Mouse (Mus musculus) left cerebral cortex, adult 2 months (tissue): ENCODE data around the gene Stk26. TPM values are rescaled to one million over a fixed set of nuclear protein-coding genes. Genes with fewer than 3 reads are reported as not detected.
A peak's percentile ranks its signal among the peaks of the same experiment; 100 is the strongest.

ENCODE experiments used
- DNase-seq, 2 experiments: peaks; one replicate each; pipeline ENCODE4 v3.0.0; 2021 to 2022; ENCODE audit warnings: low spot score in 2 of 2, mixed read lengths in 1 of 2; ENCODE audit errors: extremely low spot score in 1 of 2
- H3K27ac ChIP-seq: fragments of 200-600 bp; 2 replicates; pipeline ENCODE4 v1.8.1; 2022
- H3K4me3 ChIP-seq: fragments of 200-600 bp; 2 replicates; pipeline ENCODE4 v1.8.1; 2022
- CTCF ChIP-seq: fragments of 200-600 bp; IDR thresholded peaks from 2 replicates; pipeline ENCODE4 v1.8.1; 2022; ENCODE audit warnings: antibody characterized with exemption, mild to moderate bottlenecking, moderate library complexity
- intact Hi-C: fragments of 180-260 bp; cut with DNase I; formaldehyde crosslinking; loops from one replicate; pipeline ENCODE4 v1.15.1; 2025
- total RNA-seq, 2 experiments: library from RNA; stranded (reverse); gene quantifications; 2 replicates each; pipeline ENCODE4 v1.2.3; 2021

Gene Stk26
- total RNA-seq, 2 experiments from 2014 or later, result 3.4 to 4.0 TPM

- H3K27ac ChIP-seq, result no peak overlapping the region
- no peak overlapping the region for H3K4me3 ChIP-seq
- DNase-seq, result no peak
- no peak for TF ChIP-seq CTCF
- intact Hi-C loops, result no loop called here
Observed at GRCm38 (mm10) chrX:50850428-50851184, 9.8 kb downstream of the Stk26 start.

- intact Hi-C loops, result no loop called here
- H3K27ac ChIP-seq, result no peak overlapping the region
- TF ChIP-seq CTCF, result no peak
- no peak for DNase-seq
- no peak overlapping the region for H3K4me3 ChIP-seq
Observed at GRCm38 (mm10) chrX:50863771-50864170, 22.9 kb downstream of the Stk26 start.

- intact Hi-C loops, result no loop called here
- no peak for DNase-seq
- no peak for TF ChIP-seq CTCF
Observed at GRCm38 (mm10) chrX:50864734-50865133, 23.9 kb downstream of the Stk26 start.

GRCm38 (mm10) chrX:50874246-50875002 is 33.6 kb downstream of the Stk26 start:
- intact Hi-C loops, result no loop called here
- Histone ChIP-seq H3K4me3 (no peak overlapping the region), H3K27ac (no peak overlapping the region)
- TF ChIP-seq CTCF, result no peak
- no peak for DNase-seq

More at GRCm38 (mm10) chrX:50864734-50865133, 23.9 kb downstream of the Stk26 start:
- H3K4me3 ChIP-seq, result no peak overlapping the region
- H3K27ac ChIP-seq, result no peak overlapping the region

GRCm38 (mm10) chrX:50887999-50888398 is 47.2 kb downstream of the Stk26 start:
- Histone ChIP-seq H3K27ac (no peak overlapping the region), H3K4me3 (no peak overlapping the region)
- no peak for DNase-seq
- TF ChIP-seq CTCF, result peak; percentile 45
- intact Hi-C loops, result loop anchor here (2.0 to 5.0 kb wide), 2 partner anchors 213 to 226 kb away; no protein-coding TSS in a partner anchor

- Histone ChIP-seq H3K4me3 (no peak overlapping the region), H3K27ac (no peak overlapping the region)
- intact Hi-C loops, result no loop called here
- TF ChIP-seq CTCF, result no peak
- DNase-seq, result no peak
Observed at GRCm38 (mm10) chrX:50903497-50903896, 62.6 kb downstream of the Stk26 start.

- intact Hi-C loops, result no loop called here
- Histone ChIP-seq H3K4me3 (no peak overlapping the region), H3K27ac (no peak overlapping the region)
- no peak for TF ChIP-seq CTCF
- DNase-seq, result no peak
Observed at GRCm38 (mm10) chrX:50909915-50910314, 69.1 kb downstream of the Stk26 start.

GRCm38 (mm10) chrX:50917389-50917788 is 76.5 kb downstream of the Stk26 start:
- no peak for DNase-seq
- TF ChIP-seq CTCF, result no peak
- no peak overlapping the region for H3K4me3 ChIP-seq
- H3K27ac ChIP-seq, result no peak overlapping the region
- intact Hi-C loops, result no loop called here

- no peak for TF ChIP-seq CTCF
- intact Hi-C loops, result no loop called here
- no peak for DNase-seq
- H3K4me3 ChIP-seq, result no peak overlapping the region
- no peak overlapping the region for H3K27ac ChIP-seq
Observed at GRCm38 (mm10) chrX:50918754-50919153, 77.9 kb downstream of the Stk26 start.

- peak; percentile 39 for TF ChIP-seq CTCF
- intact Hi-C loops, result loop anchor here (10.0 kb wide), 1 partner anchor 250 kb away; no protein-coding TSS in a partner anchor
- no peak overlapping the region for H3K27ac ChIP-seq
- no peak for DNase-seq
- no peak overlapping the region for H3K4me3 ChIP-seq
Observed at GRCm38 (mm10) chrX:50924629-50925364, 84.0 kb downstream of the Stk26 start.

- DNase-seq, result no peak
- intact Hi-C loops, result loop anchor here (10.0 kb wide), 1 partner anchor 252 kb away; no protein-coding TSS in a partner anchor
- no peak for TF ChIP-seq CTCF
Observed at GRCm38 (mm10) chrX:50926893-50927545, 86.2 kb downstream of the Stk26 start.

More at GRCm38 (mm10) chrX:50926893-50927545, 86.2 kb downstream of the Stk26 start:
- Histone ChIP-seq H3K27ac (no peak overlapping the region), H3K4me3 (no peak overlapping the region)
